Mouse (Mus musculus) kidney, adult 2 months (tissue): Measurements from ENCODE around the gene Nqo1.

ENCODE experiments used
- CTCF ChIP-seq: fragments of 200-500 bp; conservative IDR thresholded peaks from 2 replicates; pipeline ENCODE4 v1.5.1; 2011; ENCODE audit warnings: low read depth, mild to moderate bottlenecking, control low read depth, low read length, moderate library complexity, mixed read lengths; ENCODE audit not compliant: insufficient read depth, insufficient read length
- POLR2A ChIP-seq: fragments of 200-500 bp; IDR thresholded peaks from one replicate; pipeline ENCODE4 v1.6.1; 2011; ENCODE audit warnings: low read depth, low read length, control low read depth

GRCm38 (mm10) chr8:107444626-107445025, 41.6 kb upstream of the Nqo1 start:
- no peak for TF ChIP-seq POLR2A
- no peak for TF ChIP-seq CTCF
